Mouse (Mus musculus) CD4-positive, CD25-positive, alpha-beta regulatory T cell, adult 2 months (primary cell): ENCODE measurements around the gene Brwd1.
"Not testable (repeated sequence)": the region's sequence is repeated elsewhere in the genome, so short reads cannot be mapped to it uniquely, and the experiment has no call there.

ENCODE experiments used
- DNase-seq: peaks from one replicate; pipeline ENCODE4 v3.0.0-alpha.2; 2012; ENCODE audit warnings: low read depth, low spot score

The Brwd1 gene

DNA sequence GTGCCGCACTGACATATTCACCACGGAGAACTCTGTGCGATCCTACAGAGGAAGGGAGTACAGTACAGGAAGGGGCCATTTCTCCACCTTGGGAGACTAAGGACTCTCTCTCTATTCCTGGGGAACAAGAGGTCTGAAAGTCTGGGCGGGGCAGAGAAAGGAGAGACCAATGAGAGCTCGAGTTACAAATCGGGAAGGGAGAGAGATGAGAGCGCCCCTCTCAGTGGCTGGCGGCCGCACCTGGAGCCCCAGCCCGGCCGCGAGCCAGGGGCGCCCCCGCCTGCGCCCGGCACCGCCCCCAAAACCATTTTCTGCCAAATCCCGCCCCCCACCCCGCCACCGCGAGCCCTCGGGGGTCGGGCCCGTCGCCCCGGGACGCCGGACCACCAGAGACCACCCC is 995 bp downstream of the Brwd1 start:
- DNase-seq = peak; percentile 90

DNA sequence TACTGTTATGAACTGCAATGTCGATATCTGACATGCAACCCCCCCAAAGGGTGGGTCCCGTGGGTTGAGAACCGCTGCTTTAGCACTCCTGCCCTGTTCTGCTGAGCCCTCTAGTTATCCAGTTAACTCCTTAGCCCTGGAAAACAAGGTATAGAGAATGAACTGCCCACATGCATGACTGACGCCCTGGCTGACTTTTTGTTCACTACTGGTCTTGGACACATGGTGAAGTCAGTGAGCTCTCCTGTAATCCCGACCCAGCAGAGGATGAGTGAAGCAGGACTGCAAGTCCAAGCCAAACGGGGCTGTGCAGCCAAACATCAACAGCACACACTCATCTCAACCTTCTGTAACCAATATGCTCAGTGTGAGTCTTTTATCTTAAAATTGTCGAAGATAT is 1.8 kb downstream of the Brwd1 start:
- DNase-seq = no peak

DNA sequence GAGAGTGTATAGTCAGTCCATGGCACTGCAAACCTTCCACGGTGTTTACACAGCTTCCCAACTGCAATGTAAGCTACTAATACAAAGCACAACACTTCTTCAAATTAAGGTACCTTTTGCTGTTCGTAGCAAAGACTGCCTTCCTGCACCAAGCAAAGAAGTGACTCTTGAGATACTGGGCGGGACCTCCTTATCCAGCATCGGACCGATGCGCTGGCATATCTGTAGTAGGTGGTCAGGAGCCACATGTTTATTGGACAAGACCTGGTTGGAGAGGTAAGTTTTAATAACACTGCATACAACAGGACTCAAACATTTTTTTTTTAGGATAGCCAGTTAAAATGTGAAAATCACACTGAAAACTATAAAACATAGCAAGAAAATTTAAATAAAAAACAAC is 14.0 kb downstream of the Brwd1 start:
- DNase-seq = no peak

DNA sequence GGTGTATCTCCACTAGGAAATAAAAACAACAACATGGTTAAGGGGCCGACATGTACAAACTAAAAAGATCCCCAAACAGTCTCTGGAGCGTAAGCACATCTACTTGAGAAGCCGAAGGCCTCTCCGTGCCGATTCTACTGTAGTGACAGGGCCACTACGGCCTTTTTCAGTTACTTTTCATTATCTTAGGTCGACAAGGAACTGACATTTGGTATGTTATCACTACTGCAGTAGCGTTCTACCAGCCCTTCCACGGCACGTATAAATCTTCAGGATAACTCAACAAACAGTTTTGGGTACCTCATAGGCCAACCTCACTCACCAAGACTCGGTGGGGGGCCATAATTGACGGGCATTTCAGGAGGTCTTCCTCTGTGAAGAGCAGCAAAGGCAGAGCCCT is 16.2 kb downstream of the Brwd1 start:
- no peak for DNase-seq

DNA sequence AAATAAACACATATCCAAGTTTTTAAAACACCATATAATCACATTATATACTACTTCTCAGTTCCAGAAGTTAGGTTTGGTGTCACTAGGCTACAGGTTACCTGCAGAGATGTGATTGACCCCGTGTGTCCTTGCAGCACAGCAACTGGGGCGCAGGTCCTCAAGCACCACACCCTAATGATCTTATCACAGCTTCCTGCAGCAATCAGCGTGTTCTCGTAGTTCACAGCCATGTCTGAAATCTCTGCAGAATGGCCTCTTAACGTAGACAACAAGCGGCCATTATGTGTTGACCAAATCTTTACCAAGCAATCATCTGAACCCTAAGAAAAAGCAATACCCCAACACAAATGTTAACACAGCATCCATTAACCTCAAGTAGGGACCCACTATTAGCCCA is 17.7 kb downstream of the Brwd1 start:
- no peak for DNase-seq

DNA sequence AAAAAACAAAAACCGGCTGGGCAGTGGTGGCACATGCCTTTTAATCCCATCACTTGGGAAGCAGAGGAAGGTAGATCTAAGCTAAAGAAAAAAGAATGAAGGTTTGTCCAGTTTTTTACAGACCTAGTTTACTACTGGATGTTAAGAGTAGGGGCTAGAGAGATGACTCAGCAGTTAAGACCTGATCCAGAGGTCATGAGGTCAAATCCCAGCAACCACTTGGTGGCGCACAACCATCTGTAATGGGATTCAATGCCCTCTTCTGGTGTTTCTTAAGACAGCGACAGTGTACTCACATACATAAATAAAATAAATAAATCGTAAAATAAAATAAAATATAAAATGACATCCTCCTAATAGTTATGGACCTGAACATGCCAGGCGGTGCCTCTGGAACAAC is 38.2 kb downstream of the Brwd1 start:
- peak; percentile 47 for DNase-seq

DNA sequence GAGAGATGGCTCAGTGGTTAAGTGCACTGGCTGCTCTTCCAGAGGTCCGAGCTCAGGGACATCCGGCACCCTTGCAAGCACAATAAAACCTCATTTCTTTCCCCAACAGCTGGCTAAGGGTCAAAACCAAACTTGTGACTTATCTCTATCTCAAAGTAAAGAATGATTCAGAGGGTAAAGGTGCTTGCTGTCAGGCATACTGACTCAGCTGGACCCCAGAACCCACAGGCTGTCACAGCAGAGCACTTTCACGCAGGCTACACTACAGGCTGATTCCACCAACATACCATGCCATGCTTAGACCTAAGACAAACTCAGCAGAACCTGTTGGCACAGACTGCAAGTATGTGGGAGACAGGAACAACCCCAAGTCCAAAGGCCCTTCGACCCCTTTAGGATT is 41.6 kb downstream of the Brwd1 start:
- DNase-seq = no peak

DNA sequence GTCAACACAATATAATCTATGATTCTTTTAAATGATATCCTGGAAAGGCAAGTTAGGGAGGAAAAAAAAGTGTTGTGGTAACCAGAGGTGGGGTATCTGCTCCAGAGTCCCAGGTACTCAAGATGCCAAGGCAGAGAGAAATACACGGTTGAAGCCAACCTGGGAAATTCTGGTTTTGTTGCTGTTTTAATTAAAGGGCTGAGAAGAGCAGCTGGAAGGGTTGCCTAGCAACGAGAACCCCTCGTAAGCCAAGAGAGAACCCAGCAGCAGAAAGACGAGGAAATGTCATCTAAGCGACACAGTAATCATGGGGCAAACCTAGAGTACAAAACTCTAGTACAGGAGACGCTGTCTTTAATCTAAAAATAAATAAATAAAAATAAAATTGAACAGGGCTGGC is 42.8 kb downstream of the Brwd1 start:
- no peak for DNase-seq

DNA sequence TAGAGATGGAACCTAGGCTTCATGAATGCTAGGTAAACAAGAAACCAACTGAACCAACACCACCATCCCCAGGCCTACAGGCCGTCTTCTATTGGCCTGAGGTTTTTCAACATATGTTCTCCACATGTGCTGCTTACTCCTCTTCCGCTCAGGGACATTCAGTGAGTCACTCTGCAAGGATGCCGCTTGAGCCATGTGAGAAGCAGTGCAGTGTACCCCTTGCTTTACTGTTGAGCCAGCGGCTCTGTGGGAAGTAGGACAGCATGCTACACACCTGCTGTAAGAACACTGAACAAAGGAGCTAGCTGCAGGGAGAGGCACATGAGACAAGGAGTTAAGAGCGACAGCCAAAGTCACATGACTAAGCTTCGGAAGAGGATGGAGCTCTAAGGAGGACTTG is 47.9 kb downstream of the Brwd1 start:
- no peak for DNase-seq

DNA sequence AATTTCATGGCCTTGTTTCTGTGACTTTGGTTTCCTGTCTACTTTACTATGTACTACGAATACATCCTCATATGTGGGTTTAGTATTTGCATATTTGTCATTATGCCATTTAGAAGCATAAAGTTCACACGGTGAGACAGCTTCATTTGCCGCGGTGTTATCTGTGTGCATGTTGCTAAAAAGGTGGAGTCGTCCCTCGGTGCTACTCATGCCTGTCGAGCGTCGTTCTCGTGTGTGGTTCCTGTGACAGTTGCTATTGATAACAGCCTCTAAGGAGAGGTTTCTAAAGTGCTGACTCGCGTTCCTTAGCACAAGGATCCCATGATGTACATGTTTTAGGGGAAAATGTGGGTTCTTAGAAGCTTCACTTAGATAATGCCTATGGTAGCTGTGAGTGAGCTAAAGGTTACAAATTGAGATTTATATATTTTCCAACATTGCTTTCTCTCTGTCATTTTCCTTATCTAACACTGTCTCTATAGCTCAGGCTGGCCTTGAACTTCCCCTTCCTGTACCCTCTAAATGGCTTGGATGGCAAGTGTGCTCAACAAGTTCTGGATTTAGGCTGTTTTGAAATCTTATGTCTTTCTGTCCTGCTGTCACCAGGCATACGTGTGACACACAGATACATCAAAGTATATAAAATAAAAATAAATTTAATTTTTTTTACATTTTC is 49.8 kb downstream of the Brwd1 start:
- DNase-seq = peak; percentile 10

DNA sequence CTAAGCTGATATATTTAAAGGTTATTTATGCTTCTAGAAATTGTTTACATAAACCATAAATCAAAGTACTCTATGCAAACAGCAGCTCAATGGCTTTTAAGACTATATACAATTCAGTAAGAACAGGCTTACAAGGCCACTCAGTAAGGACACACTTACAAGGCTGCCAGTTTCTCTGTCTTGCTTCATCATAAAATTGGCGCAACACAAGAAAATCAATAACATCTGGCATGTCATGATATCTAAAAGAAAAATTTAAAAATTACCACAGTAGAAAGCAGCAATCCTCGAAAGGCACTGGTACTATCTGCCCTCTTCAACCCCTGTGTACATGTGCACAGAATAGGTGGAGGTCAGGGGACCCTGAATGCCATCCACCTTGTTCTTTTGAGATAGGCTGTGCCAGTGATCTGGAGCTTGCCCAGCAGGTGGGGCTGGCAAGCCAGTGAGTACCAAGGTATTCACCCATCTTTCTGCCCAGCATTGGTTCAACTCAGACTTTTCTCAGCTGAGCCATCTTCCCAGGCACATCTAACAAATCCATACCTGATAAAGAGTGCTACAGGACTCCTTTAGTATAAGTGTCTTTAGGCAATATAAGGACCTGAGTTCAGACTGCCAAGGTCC is 51.7 kb downstream of the Brwd1 start:
- peak; percentile 50 for DNase-seq

DNA sequence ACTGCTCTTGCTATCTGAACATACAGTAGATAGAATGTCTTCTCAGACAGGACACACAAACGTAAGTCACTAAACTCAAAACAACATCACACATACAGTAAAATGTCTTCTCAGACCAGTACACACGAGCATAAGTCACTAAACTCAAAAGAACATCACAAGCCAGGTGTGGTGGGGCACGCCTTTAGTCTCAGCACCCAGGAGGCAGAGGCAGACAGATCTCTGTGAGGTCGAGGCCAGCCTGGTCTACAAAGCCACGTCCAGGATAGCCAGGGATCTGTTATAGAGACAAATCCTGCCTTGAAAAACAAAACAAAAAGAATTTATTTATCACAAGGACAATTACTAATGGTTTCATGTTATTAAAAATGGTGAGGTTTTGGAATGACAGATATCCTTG is 56.1 kb downstream of the Brwd1 start:
- no peak for DNase-seq

DNA sequence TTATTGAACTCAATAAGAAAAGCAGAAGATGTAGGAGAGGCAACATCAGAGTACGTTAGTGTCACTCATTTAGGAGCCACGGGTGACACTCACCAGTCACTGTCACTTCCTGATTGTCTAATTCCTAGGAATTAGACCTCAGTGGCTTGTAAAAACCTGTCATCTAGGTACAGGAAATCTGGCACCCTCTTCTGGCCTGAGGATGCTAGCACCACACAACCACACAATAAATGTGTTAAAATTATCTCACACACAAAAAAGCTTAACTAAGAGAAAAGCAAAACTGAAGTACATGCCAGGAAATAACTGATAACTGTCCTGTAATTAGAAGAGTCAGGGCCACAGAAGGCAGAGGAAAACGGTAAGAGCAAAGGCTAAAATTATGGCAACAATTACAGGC is 57.1 kb downstream of the Brwd1 start:
- DNase-seq = no peak

DNA sequence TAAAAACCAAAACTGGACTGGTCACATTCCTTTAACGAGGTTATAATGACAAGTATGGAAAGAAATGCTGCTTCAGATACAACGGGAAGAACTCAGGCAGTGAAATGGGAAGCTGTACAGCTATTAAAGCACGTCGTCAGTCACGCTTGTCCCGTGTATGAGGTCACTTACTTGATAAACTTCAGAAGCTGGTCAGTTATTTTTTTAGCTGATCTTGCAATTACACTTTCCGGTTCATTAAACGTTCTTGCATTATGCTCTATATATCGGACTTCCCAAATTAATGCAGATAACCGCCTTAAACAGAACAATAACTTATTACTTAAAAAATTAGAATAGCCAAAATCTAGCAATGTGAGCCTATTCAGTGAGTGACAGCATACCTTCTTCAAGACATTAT is 61.3 kb downstream of the Brwd1 start:
- no peak for DNase-seq

DNA sequence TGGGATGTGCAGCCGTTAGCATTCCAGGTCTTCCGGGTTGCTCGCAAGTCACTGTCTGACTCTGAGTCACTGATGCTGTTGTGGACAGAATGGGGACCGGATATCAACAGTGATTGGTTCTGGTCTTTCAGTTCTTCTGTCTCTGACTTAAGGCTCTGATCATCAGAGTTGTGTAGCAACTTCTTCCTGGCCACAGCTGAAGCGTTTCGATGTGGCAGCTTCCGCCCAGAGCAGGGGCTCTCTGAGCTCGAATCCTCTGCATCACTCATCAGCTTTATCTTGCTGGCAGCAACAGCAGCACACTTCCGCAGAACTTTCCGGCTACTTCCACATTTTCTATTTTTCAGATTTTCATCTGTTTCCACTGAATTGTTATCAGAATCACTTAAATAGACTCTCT is 73.2 kb downstream of the Brwd1 start:
- DNase-seq = not testable (repeated sequence)

DNA sequence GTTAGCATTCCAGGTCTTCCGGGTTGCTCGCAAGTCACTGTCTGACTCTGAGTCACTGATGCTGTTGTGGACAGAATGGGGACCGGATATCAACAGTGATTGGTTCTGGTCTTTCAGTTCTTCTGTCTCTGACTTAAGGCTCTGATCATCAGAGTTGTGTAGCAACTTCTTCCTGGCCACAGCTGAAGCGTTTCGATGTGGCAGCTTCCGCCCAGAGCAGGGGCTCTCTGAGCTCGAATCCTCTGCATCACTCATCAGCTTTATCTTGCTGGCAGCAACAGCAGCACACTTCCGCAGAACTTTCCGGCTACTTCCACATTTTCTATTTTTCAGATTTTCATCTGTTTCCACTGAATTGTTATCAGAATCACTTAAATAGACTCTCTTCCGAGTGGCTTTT is 78.0 kb downstream of the Brwd1 start:
- not testable (repeated sequence) for DNase-seq

DNA sequence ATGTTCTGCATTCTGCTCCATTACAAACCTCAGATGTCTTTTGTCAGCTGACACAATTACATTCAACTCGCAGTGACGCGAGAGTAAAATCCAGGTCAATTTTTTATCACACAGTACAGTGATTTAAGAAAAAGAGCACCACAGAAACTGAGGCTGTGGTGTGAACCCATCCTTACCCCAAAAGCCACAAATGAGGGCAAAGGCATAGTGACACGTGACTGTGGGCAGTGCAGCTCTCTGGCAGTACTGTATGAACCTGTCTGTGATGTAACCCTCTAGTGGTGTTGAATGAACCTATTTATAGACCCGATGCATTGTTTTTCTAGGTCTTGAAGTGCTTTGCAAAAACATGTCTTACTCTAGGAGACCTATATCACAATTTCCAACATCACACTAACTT is 83.0 kb downstream of the Brwd1 start:
- DNase-seq = peak; percentile 63

DNA sequence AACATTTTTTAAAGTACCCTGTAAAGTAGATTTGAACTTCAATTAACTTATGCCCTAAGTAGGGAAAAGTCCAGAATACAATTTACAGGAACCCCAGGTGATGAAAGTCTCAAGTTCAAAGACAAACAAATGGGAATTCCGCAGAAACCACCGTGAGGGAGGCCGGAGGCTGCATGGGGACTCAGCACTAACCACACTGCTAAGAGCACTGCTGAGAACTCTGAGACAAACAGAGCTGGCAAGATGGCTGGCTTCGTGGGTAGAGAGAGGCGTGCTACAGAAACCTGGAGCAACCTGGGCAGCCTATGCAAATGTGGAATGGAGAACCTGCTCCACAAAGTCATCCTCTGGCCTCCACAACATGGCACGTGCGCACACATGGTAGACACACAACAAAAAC is 86.2 kb downstream of the Brwd1 start:
- DNase-seq = no peak

DNA sequence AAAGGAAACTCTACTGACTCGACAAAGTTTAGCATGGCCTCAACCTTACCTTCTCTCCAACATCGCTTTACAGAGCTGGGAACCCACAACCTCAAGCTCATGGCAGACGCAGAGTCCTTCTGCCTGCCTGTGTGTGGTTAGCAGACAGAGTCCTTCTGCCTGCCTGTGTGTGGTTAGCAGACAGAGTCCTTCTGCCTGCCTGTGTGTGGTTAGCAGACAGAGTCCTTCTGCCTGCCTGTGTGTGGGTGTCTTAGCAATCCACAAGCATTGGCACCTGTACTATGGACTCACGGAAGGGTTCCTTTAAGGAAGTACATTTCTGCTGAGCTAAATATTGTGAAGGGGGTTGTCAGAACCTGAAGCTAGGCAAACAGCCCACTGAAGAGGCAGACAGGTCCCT is 87.8 kb downstream of the Brwd1 start:
- DNase-seq = not testable (repeated sequence)

DNA sequence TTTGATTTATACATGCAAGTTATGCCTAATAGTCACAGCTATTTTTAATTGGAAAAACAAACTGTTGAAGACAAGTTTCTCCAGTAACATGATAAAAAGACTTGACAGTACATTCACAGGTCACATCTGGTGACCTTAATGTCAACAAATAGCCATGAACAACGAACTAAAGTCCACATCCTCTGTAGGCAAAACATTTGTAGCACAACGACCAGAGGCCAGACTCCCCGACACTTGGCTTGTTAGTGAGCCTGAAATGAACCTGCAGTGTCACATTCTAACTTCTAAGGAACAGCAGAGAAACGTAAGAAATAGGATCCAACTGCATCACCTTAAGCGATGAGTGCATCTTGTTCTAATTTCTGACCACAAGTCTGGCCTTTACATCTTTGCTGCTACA is 89.7 kb downstream of the Brwd1 start:
- DNase-seq = no peak

DNA sequence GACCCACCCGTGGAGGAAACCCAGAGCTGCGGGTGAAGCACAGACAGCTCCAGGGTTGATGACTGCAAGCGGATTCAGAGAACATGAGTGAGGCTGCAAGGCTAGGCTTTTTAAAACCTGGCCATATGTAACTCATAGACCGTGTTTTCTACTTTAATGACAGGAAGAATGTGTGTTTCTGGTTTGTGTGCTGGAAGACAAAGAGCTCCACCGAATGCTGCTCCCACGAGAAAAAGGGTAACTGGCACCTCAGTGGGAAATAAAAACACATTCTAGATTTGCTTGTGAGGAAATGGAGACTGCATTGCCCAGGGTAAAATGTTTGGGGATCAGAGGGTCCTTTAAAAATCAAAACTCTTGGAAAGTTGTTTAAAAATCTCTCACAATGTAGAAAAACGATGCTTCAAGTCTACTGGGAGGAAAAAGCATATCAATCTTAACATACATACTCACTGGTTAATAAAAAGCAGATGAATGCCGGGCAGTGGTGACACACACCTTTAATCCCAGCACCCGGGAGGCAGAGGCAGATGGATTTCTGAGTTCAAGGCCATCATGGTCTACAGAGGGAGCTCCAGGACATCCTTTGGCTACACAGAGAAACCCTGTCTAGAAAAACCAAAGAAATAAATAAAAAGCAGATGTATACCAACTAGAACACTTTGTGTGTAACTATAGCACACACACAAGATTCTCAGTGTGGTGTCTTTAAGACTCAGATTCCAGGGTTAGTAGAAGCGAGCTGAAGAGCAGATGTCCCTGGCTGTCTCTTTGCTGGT is 91.0 kb downstream of the Brwd1 start:
- peak; percentile 20 for DNase-seq

DNA sequence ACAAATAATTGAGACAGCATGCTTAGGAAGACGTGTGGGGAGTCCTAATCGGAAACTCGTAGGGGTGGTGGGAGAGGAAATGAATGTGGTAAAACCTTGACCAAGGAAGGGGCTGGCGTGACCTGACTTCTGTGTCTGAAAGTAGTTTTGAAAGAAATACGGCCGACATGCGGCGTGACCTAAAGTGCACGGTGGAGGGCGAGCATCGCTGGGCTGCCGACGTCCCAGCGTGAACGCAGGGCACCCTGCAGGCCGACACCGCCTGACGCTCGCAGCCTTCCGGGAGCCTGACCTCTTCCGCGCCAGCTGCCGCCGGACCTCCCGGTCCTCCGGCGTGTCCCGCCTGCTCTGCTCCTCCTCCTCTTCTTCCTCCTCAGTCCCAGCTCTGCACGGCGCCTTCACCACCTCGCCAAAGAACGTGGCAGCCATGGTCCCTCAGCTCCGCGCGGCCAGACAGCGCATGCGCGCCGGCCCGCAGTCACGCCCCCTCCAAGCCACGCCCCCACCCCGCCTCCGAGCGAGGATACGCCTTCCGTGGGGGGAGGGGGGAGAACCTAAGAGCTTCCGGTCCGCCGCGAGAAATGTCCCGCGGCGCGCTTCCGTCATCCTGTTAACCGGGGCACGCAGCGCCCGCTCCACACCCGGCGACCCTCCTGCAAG is 91.7 kb downstream of the Brwd1 start, which contains the start of gene Psmg1:
Gene Psmg1, minus strand, starts transcription at position 499 of the 660 bp plus-strand sequence.
- DNase-seq = peak; percentile 97
